Mouse (Mus musculus): Measurements from ENCODE around the gene Slc34a1.

DNA sequence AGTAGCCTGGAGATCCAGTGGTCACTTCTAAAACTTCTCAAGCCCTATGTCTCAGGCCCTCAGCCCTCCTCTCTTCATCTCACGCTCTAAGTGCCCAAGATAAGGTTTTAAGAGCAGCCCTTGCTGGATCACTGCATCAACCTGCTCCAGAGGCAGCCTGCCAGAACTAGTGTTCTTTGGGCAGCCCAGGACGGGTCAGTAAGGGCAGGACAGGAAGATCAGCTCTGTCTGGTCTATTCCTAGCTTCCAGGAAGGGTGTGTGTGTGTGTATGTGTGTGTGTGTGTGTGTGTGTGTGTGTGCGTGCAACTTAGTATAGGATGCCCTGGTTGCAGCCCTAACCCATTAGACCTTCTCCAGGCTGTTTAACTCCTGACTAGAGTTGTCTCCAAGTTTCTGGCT lies 27.8 kb upstream of the Slc34a1 start:
- TF ChIP-seq CTCF (IDR thresholded peaks at IDR 0.05; ENCODE audit: low read depth) (no peak), EP300 (IDR thresholded peaks at IDR 0.05; ENCODE audit: low read depth) (no peak)
